In the genomic region with DNA sequence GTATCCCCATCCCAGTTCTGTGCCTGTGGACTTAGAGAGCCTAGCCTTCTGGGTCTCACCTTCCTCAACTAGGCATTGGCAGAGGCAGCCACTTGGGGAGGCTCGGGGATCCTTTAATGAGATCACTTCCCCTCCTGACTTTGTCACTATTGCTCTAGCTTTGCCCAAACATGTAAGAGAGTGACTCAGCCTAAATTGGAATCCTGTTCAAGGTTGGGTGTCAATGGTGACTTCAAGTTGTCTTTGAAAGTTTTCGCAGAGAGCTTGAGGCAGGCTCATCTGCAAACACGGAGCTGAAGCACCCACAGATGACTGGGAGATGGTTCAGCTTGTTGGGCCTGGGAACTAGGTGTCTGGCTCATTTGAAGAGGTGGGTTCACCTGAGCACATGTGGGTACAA, we compare ENCODE assay signal across 14 mouse cellular contexts.
DNase-seq lines count a peak whose midpoint lies in the region.
"Had no signal": no experiment of that assay in that cellular context is flagged by ENCODE, and none has a peak within 500 bp of the region (broad histone marks: within the 10 kb centered on the region; RNA-seq: fewer than 3 reads in every experiment).

No protein-coding gene starts in this region.

- DNase-seq in adrenal gland, adult (ENCODE audit: inconsistent age in 2 of 2, low spot score in 1 of 2): peak; percentile 58 to 86
- no peak for DNase-seq in adrenal gland, postnatal 4 days (ENCODE audit: low spot score in 2 of 2)
- peak; percentile 25 for DNase-seq in adrenal gland, postnatal 10 days
- peak; percentile 44 to 49 for DNase-seq in adrenal gland, postnatal 36 days
- no peak for DNase-seq in kidney, postnatal 14 days
- DNase-seq in embryo, embryonic 10 days (ENCODE audit: low spot score): no peak
- DNase-seq: B cell, adult 2 months; embryo, embryonic 11 days; gastrocnemius, postnatal 10 days; gastrocnemius, postnatal 36 days; heart, adult 2 months; heart, postnatal 14 days; heart, postnatal 4 days; kidney, adult 18-20 months had no signal

Comparison
In these comparisons a context has a peak if more than half of its experiments do, and no peak if none do; other contexts are left out.
1. DNase-seq: peak in adrenal gland, adult (2 of 2), adrenal gland, postnatal 10 days (single experiment) and adrenal gland, postnatal 36 days (2 of 2); none in adrenal gland, postnatal 4 days (0 of 2), kidney, postnatal 14 days (single experiment) and embryo, embryonic 10 days (single experiment).